Mouse (Mus musculus) forebrain, embryonic 16.5 days (tissue): Measurements from ENCODE around the gene Bpifa5. TPM values are rescaled to one million over a fixed set of nuclear protein-coding genes. Genes with fewer than 3 reads are reported as not detected.

Source experiments
- ATAC-seq: fragments of 200-750 bp; cut with Nextera tagmentation; 2 replicates; pipeline ENCODE4 v1.8.0; 2017; ENCODE audit warnings: mild to moderate bottlenecking, moderate library complexity
- H3K27ac ChIP-seq: fragments of 300-500 bp; sonication (generic); 2 replicates; pipeline ENCODE4 v1.5.1; 2014; ENCODE audit warnings: low read length, control low read depth
- H3K27me3 ChIP-seq: fragments of 300-500 bp; sonication (generic); replicated peaks from 2 replicates; pipeline ENCODE4 v1.6.1; 2014; ENCODE audit warnings: low read length; ENCODE audit not compliant: control insufficient read depth, insufficient read depth
- H3K36me3 ChIP-seq: fragments of 300-500 bp; sonication (generic); 2 replicates; pipeline ENCODE4 v1.6.1; 2014; ENCODE audit not compliant: control insufficient read depth, insufficient read depth
- H3K4me1 ChIP-seq: fragments of 300-500 bp; sonication (generic); replicated peaks from 2 replicates; pipeline ENCODE4 v1.6.1; 2014; ENCODE audit warnings: low read length; ENCODE audit not compliant: control insufficient read depth, insufficient read depth
- H3K4me2 ChIP-seq: fragments of 300-500 bp; sonication (generic); 2 replicates; pipeline ENCODE4 v1.6.1; 2014; ENCODE audit warnings: mild to moderate bottlenecking, low read length, control low read depth
- H3K4me3 ChIP-seq: fragments of 300-500 bp; sonication (generic); replicated peaks from 2 replicates; pipeline ENCODE4 v1.5.1; 2014; ENCODE audit warnings: mild to moderate bottlenecking, low read length, control low read depth
- H3K9ac ChIP-seq: fragments of 300-500 bp; sonication (generic); replicated peaks from 2 replicates; pipeline ENCODE4 v1.6.1; 2014; ENCODE audit warnings: low read depth, low read length, control low read depth
- H3K9me3 ChIP-seq: fragments of 300-500 bp; sonication (generic); 2 replicates; pipeline ENCODE4 v1.6.1; 2016; ENCODE audit warnings: low read length; ENCODE audit not compliant: control insufficient read depth
- WGBS: fragments of 180-500 bp; shearing (Covaris S2); extraction: QIAGEN DNeasy Blood & Tissue Kit; methylation state at CpG from one replicate; pipeline ENCODE4 v1.1.7; 2014; 5-methylcytosine and 5-hydroxymethylcytosine counted together
- polyA plus RNA-seq: library from polyadenylated mRNA; unstranded; fragments of >200 nt; fragmentation: Nextera tagmentation; extraction: Ambion mirVana; gene quantifications from 2 replicates; pipeline ENCODE4 v1.2.1, GENCODE M21; 2015

Bpifa5 gene
- polyA plus RNA-seq, 1 experiment from 2014 or later, result not detected

DNA sequence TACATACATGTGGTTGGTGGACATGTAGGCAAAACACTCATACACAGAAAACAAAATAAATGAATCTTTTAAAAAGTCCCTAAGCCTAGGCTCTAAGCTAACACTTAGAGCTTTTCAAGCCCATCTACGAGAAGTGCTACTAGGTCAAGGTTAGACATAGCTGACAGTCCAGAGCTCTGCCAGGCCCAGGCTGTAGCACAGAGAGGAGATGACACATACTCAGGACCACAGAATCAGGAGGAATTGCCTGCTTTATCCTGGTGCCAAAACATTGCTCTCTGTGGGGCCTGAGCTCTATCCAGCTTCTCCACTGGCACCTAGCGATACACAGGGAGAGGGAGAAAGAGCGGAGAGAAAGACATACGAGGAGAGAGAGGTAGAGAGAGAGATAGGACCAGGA is 30.7 kb downstream of the Bpifa5 start:
- H3K4me1 ChIP-seq, result no peaks in the 10 kb centered on the region
- H3K36me3 ChIP-seq, result no peaks in the 10 kb centered on the region
- H3K4me3 ChIP-seq, result no peak overlapping the region
- H3K9me3 ChIP-seq, result no peaks in the 10 kb centered on the region
- H3K27me3 ChIP-seq, result no peaks in the 10 kb centered on the region
- WGBS, result 90% methylated on average over 4 of the region's 4 CpGs
- no peak for ATAC-seq
- no peak overlapping the region for H3K27ac ChIP-seq
- no peak overlapping the region for H3K9ac ChIP-seq
- no peak overlapping the region for H3K4me2 ChIP-seq

DNA sequence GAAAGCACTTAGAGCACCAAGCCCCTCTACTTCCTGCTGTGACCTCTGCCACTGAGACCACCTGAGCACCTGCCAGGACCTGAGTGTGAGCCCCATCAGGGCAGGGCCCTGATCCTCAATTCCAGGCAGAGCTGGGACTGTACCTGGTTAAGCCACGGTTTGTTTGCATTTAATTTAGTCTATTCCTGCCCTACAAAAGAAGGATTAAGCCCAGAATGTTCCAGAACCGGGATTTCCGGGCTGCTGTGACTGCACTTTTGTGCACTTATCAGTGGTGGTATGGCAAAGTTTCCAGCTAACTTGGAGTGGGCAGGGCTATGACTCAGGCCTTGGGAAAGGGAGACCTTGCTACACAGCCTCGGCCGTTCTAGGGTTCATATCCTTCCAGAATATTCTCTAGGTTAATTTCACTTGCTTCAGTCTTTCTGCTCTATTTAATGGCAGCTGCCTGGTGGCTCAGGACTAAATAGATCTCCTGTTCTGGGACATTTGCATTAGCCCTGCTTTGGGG is 31.6 kb downstream of the Bpifa5 start:
- Histone ChIP-seq H3K4me3 (no peak overlapping the region), H3K4me1 (no peaks in the 10 kb centered on the region), H3K36me3 (no peaks in the 10 kb centered on the region), H3K27ac (no peak overlapping the region), H3K9me3 (no peaks in the 10 kb centered on the region), H3K27me3 (no peaks in the 10 kb centered on the region), H3K9ac (no peak overlapping the region), H3K4me2 (no peak overlapping the region)
- WGBS, result 55% methylated on average over 5 of the region's 5 CpGs
- no peak for ATAC-seq

DNA sequence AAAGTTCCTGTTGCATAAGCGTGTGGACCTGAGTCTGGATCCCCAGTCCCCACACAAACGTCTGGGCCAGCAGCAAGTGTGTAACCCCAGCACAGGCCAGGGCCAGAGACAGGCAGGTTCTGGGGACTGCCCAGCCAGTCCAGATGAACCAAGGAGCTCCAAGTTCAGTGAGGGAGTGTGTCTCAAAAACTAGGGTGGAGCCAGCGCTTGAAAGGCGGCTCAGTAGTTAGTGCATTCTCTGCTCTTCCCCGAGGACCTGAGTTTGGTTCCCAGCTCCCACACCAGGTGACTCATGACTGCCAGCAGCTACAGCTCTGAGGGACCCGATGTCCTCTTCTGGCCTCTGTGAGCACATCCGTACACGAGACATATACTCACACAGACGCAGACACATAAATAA is 34.6 kb downstream of the Bpifa5 start:
- H3K36me3 ChIP-seq, result no peaks in the 10 kb centered on the region
- no peak overlapping the region for H3K27ac ChIP-seq
- no peaks in the 10 kb centered on the region for H3K9me3 ChIP-seq
- no peak overlapping the region for H3K4me3 ChIP-seq
- H3K9ac ChIP-seq, result no peak overlapping the region
- 94% methylated on average over 9 of the region's 9 CpGs for WGBS
- no peak for ATAC-seq
- no peaks in the 10 kb centered on the region for H3K4me1 ChIP-seq
- no peaks in the 10 kb centered on the region for H3K27me3 ChIP-seq
- H3K4me2 ChIP-seq, result no peak overlapping the region

DNA sequence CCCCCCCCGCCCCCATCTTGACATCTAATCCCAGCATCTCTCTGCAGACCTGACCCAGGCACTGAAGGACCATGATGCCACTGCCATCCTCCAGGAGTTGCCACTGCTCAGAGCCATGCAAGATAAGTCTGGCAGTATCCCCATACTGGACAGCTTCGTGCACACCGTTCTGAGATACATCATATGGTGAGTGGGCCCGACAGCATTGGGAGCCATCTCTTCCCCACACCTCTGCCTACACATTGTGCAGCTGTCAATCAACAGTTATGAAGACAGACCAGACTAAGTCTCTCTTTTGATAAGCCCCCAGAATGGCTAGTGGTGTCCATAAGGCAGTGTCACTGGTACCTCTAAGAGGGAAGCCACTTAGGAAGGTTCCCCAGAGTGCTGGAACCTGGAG is 42.2 kb downstream of the Bpifa5 start:
- ATAC-seq, result no peak
- Histone ChIP-seq H3K27ac (no peak overlapping the region), H3K9ac (no peak overlapping the region), H3K4me2 (no peak overlapping the region), H3K36me3 (no peaks in the 10 kb centered on the region), H3K4me3 (no peak overlapping the region), H3K4me1 (no peaks in the 10 kb centered on the region), H3K9me3 (no peaks in the 10 kb centered on the region), H3K27me3 (no peaks in the 10 kb centered on the region)
- 91% methylated on average over 4 of the region's 4 CpGs for WGBS

DNA sequence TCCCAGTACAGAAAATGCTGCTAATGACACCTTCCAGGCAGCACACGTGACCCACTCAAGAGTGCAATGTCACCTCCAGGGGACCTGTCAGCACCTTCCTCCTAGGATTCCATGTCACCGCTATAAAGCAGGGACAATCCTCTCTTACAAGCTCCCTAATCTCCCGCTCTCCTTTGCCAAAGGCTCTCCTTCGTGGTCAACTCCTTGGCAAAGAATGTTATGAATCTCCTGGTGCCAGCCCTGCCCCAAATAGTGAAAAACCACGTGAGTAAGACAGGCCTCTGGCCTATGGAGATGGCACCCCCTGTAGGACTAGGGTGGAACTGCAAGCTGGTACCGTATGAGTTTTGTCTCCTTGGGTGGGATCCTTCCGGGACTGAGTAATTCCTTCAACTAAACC is 44.5 kb downstream of the Bpifa5 start:
- Histone ChIP-seq H3K4me2 (no peak overlapping the region), H3K4me1 (no peaks in the 10 kb centered on the region), H3K9me3 (no peaks in the 10 kb centered on the region), H3K27me3 (no peaks in the 10 kb centered on the region), H3K36me3 (no peaks in the 10 kb centered on the region), H3K4me3 (no peak overlapping the region), H3K27ac (no peak overlapping the region), H3K9ac (no peak overlapping the region)
- no peak for ATAC-seq
- 70% methylated on average over 7 of the region's 7 CpGs for WGBS

- Histone ChIP-seq H3K36me3 (no peaks in the 10 kb centered on the region), H3K9ac (no peak overlapping the region), H3K9me3 (no peaks in the 10 kb centered on the region), H3K4me3 (no peak overlapping the region), H3K4me1 (no peaks in the 10 kb centered on the region), H3K27me3 (no peaks in the 10 kb centered on the region), H3K4me2 (no peak overlapping the region), H3K27ac (no peak overlapping the region)
- no peak for ATAC-seq
- 17% methylated on average over 3 of the region's 3 CpGs for WGBS
Measured at GRCm38 (mm10) chr2:154209112-154209511, 46.7 kb downstream of the Bpifa5 start.

DNA sequence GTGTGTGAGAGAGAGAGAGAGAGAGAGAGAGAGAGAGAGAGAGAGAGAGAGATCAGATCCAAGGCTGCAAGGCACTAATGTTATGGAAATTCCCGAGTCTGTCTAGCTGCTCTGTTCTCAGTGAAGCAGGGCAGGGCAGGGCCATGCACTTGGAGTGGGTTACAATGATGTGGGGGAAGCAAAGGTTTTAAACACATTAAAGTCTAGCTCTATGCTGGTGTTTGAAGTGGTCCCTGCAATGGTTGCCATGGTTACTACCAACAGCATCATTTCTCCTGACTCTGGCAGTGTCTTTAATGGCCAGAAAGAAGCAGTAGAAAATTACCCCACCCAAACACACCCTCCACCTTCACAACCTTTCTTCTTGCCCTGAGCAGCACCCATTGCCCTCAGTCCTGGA is 48.7 kb downstream of the Bpifa5 start:
- no peaks in the 10 kb centered on the region for H3K36me3 ChIP-seq
- WGBS, result 29% methylated on average over 1 of the region's 1 CpGs
- no peaks in the 10 kb centered on the region for H3K4me1 ChIP-seq
- H3K27ac ChIP-seq, result no peak overlapping the region
- H3K4me2 ChIP-seq, result no peak overlapping the region
- no peak overlapping the region for H3K4me3 ChIP-seq
- no peaks in the 10 kb centered on the region for H3K9me3 ChIP-seq
- no peak overlapping the region for H3K9ac ChIP-seq
- H3K27me3 ChIP-seq, result no peaks in the 10 kb centered on the region
- ATAC-seq, result peak; percentile 68

- Histone ChIP-seq H3K4me2 (no peak overlapping the region), H3K4me3 (no peak overlapping the region), H3K9me3 (no peaks in the 10 kb centered on the region), H3K36me3 (no peaks in the 10 kb centered on the region), H3K9ac (no peak overlapping the region), H3K27ac (no peak overlapping the region), H3K4me1 (no peaks in the 10 kb centered on the region), H3K27me3 (no peaks in the 10 kb centered on the region)
- ATAC-seq, result no peak
- 93% methylated on average over 4 of the region's 4 CpGs for WGBS
Measured at GRCm38 (mm10) chr2:154211881-154212280, 49.5 kb downstream of the Bpifa5 start.

- Histone ChIP-seq H3K27me3 (no peaks in the 10 kb centered on the region), H3K36me3 (no peaks in the 10 kb centered on the region), H3K9me3 (no peaks in the 10 kb centered on the region), H3K4me3 (no peak overlapping the region), H3K9ac (no peak overlapping the region), H3K27ac (no peak overlapping the region), H3K4me2 (no peak overlapping the region), H3K4me1 (no peaks in the 10 kb centered on the region)
- peak; percentile 12; the same call in 1 of the 2 replicates for ATAC-seq
- 7% methylated on average over 5 of the region's 5 CpGs for WGBS
Measured at GRCm38 (mm10) chr2:154215191-154215590, 52.8 kb downstream of the Bpifa5 start.
